Mouse (Mus musculus) cerebellum, adult 2 months (tissue): ENCODE data around the gene Col3a1.

Experiments used
- CTCF ChIP-seq: fragments of 200-500 bp; IDR thresholded peaks from 2 replicates; pipeline ENCODE4 v1.5.1; 2011; ENCODE audit warnings: low read depth, mild to moderate bottlenecking, control low read depth, low read length, moderate library complexity, borderline replicate concordance; ENCODE audit not compliant: insufficient read depth
- POLR2A ChIP-seq: fragments of 200-500 bp; IDR thresholded peaks from 2 replicates; pipeline ENCODE4 v1.6.1; 2011; ENCODE audit warnings: low read length, control low read depth, borderline replicate concordance; ENCODE audit not compliant: insufficient read depth

DNA sequence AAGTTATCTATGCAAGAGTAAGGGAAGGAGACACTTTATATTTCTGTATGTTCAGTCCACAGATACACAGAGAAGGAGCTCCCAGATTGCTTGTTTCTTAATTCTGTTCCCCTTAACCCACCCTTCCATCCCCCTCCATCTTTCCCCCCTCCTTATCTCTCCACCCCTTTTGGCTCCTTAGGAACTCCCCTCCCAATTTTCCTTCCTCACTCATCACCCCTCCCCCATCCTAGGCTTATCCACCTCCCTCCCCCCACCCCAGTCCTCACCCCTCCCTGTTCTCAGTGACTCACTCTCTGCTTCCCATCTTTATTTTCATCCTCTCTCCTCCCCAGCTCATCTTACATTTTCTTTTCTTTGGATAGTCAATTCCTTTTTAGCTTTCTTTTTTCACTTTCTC is 1.5 kb downstream of the Col3a1 start:
- no peak for TF ChIP-seq CTCF
- TF ChIP-seq POLR2A, result no peak
